Mouse (Mus musculus) spleen, adult 2 months (tissue): ENCODE measurements around the gene Polr2g. TPM values are rescaled to one million over a fixed set of nuclear protein-coding genes. Genes with fewer than 3 reads are reported as not detected.
A peak's percentile ranks its signal among the peaks of the same experiment; 100 is the strongest.

Experiments
- DNase-seq, 2 experiments: peaks; one replicate each; pipeline versions ENCODE4 v3.0.0 to v3.0.0-alpha.2; 2012 to 2021; ENCODE audit warnings: low spot score in 2 of 2, low read depth in 1 of 2
- H3K27ac ChIP-seq: fragments of 200-500 bp; 2 replicates; pipeline ENCODE4 v1.5.1; 2012; ENCODE audit warnings: low read length, inconsistent platforms; ENCODE audit not compliant: insufficient read depth
- H3K27me3 ChIP-seq: fragments of 200-500 bp; 2 replicates; pipeline ENCODE4 v1.6.1; 2012; ENCODE audit warnings: mild to moderate bottlenecking, moderate library complexity, low read length, inconsistent platforms; ENCODE audit not compliant: control insufficient read depth, insufficient read depth
- H3K36me3 ChIP-seq: fragments of 200-500 bp; 2 replicates; pipeline ENCODE4 v1.6.1; 2012; ENCODE audit warnings: mild to moderate bottlenecking, low read length, inconsistent platforms; ENCODE audit not compliant: control insufficient read depth, insufficient read depth
- H3K4me1 ChIP-seq: fragments of 200-500 bp; 2 replicates; pipeline ENCODE4 v1.6.1; 2011; ENCODE audit warnings: inconsistent platforms; ENCODE audit not compliant: control insufficient read depth, insufficient read depth, insufficient read length
- H3K4me3 ChIP-seq: fragments of 200-500 bp; 2 replicates; pipeline ENCODE4 v1.5.1; 2011; ENCODE audit warnings: mild to moderate bottlenecking, inconsistent platforms; ENCODE audit not compliant: insufficient read depth, insufficient read length; ENCODE audit errors: extremely low read depth
- CTCF ChIP-seq: fragments of 200-500 bp; IDR thresholded peaks from 2 replicates; pipeline ENCODE4 v1.5.1; 2011; ENCODE audit warnings: mild to moderate bottlenecking, inconsistent platforms; ENCODE audit not compliant: insufficient read depth, insufficient read length, insufficient replicate concordance; ENCODE audit errors: extremely low read depth
- POLR2A ChIP-seq: fragments of 200-500 bp; IDR thresholded peaks from 2 replicates; pipeline ENCODE4 v1.6.1; 2011; ENCODE audit warnings: low read depth, low read length, inconsistent platforms
- whole genome bisulfite sequencing: fragments of 180-500 bp; shearing (Covaris S2); methylation state at CpG from one replicate; pipeline ENCODE4 v1.1.7; 2018; 5-methylcytosine and 5-hydroxymethylcytosine counted together
- polyA plus RNA-seq: library from polyadenylated mRNA; depleted of rRNA; stranded (reverse); fragments of >200 nt; gene quantifications from 2 replicates; pipeline ENCODE4 v1.2.3, GENCODE M21; 2012; rRNA removed

Gene Polr2g
- polyA plus RNA-seq, 1 experiment = 30.3 TPM

DNA sequence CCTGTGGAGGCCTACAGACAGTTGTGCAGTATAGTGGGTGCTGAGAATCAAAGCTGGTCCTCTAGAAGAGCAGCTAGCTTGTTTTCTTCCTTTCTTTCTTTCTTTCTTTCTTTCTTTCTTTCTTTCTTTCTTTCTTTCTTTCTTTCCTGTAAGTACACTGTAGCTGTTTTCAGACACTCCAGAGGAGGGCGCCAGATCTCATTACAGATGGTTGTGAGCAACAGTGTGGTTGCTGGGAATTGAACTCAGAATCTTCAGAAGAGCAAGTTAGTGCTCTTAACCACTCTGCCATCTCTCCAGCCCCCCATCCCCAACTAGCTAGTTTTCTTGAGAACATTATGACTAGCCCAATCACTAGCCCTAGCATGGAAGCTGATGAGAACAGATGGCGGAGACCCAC, 37.6 kb downstream of the Polr2g start:
- no peak for DNase-seq
- Histone ChIP-seq H3K4me3 (no peak overlapping the region), H3K27ac (no peak overlapping the region), H3K4me1 (peaks cover 9% of the 10 kb centered on the region; the same call in 1 of the 2 replicates), H3K27me3 (no peaks in the 10 kb centered on the region), H3K36me3 (peaks cover 33% of the 10 kb centered on the region)
- 93% methylated on average over 2 of the region's 2 CpGs for WGBS
- TF ChIP-seq POLR2A = no peak
- no peak for TF ChIP-seq CTCF

DNA sequence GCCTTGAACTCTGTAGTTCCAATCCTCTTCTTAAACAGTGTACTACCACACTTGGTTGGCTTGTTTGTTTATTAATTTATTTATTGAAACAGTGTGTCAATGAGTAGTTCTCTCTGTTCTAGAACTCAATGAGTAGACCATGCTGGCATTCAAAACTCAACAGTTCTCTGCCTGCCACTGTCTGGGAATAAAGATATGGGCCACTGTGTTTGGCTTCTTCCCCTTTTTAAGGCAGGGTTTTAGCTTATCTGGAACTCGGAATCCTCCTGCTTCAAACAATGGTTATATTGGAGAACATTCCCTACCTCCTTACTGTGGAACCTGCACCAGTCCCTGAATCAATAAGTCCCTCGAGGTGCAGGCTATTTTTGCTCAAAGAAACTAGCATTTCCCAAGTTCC, 39.5 kb downstream of the Polr2g start:
- no peak overlapping the region for H3K27ac ChIP-seq
- H3K36me3 ChIP-seq = peaks cover 16% of the 10 kb centered on the region
- WGBS = 51% methylated on average over 2 of the region's 2 CpGs
- H3K4me1 ChIP-seq = peaks cover 12% of the 10 kb centered on the region; the same call in 1 of the 2 replicates
- DNase-seq = no peak
- H3K4me3 ChIP-seq = no peak overlapping the region
- H3K27me3 ChIP-seq = no peaks in the 10 kb centered on the region
- TF ChIP-seq CTCF (no peak), POLR2A (no peak)

DNA sequence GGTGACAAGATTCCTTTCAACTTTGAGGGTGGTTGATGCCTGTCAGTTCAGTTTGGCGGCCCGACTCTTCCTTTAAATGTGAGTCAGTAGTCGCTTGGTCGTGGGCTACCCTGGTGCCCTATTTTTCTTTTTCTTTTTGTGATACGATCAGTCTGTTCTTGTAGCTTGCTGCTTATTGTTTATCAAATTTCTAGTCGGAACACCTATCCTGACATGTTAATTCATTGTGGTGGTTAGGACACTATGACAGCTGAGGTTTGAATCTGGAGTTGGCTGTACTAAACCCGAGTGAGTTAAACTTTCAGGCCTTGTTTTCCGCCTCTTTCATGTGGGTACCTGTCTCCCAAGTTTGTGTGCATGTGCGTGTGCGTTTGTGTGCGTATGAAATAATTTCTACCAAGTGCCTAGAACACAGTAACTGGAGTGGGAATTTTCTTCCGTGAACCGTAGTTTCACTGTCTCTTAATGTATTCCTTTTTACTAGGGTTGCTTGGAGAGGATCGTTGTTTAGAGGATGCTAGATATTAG, 40.8 kb downstream of the Polr2g start:
- Histone ChIP-seq H3K27ac (peak overlapping the region; percentile 92), H3K27me3 (no peaks in the 10 kb centered on the region), H3K36me3 (peaks cover 9% of the 10 kb centered on the region), H3K4me1 (peaks cover 12% of the 10 kb centered on the region; the same call in 1 of the 2 replicates), H3K4me3 (peak overlapping the region; percentile 91)
- DNase-seq = no peak
- TF ChIP-seq POLR2A = no peak
- TF ChIP-seq CTCF = no peak
- WGBS = 2% methylated on average over 14 of the region's 14 CpGs

DNA sequence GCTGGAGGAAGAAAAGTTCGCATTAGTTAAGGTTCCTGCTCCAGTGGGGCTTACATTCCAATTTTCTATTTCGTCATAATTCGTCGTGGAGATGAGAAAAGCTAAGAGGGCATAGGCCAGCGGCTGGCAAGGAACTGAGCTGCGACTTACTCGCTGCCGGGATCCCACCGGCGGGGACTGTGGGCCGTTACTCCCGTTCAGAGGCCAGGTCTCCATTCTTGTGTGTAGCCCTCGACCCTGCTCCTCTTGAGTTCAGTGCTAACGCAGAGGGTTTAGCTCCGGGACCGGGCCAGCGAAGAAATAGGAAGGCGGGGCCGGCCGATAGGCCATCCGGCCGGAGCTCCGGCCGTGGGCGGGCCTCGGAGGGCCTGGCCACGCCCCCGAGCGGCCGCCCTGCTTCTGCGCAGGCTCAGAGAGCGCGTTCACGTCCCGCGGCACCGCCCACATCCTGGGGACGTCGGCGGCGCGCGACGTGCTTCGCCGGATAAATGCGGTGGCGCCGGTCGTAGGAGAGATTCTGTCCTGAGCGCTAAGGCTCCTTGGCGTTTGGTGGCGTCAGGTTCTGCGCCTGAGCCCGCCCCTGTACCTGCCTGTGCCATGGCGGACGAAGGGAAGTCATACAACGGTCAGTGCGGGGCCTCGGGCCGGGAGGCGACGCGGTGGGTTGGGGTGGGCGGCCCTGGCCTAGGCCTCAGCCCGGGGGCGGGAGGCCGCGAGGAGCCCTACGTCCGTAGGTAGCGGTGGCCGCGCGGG, 41.6 kb downstream of the Polr2g start, which contains the start of gene Nxf1:
Gene Nxf1, plus strand, starts transcription at position 439 of the 753 bp plus-strand sequence.
- Histone ChIP-seq H3K4me3 (peak within 1 kb of the TSS; percentile 91), H3K4me1 (peaks cover 12% of the 10 kb centered on the region; the same call in 1 of the 2 replicates), H3K27me3 (no peaks in the 10 kb centered on the region), H3K27ac (peak within 1 kb of the TSS; percentile 92), H3K36me3 (peaks cover 4% of the 10 kb centered on the region)
- DNase-seq = peak; percentile 83 to 91
- TF ChIP-seq POLR2A = peak; percentile 95
- no peak for TF ChIP-seq CTCF
- under 1% methylated on average over 75 of the region's 75 CpGs for WGBS

DNA sequence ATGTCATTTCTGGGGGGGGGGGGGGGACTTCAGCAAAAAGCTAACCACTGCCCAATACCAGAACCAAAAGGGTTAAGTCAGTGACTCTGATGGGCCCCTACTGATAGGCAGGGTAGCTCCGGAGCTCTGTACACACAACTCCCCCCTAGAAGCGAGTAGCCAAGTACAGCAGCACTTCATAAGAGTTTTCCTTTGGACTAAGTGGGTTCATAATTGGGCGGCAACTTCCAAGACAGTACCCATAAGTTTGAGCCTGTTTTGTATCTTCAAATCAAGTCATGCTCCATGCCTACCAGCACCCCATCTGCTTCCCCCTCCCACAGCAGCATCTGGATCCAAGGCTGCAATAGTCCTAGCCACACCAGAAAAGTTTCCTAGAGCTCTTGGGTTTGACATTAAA, 42.7 kb downstream of the Polr2g start:
- H3K4me3 ChIP-seq = no peak overlapping the region
- H3K27ac ChIP-seq = no peak overlapping the region
- DNase-seq = no peak
- H3K36me3 ChIP-seq = peaks cover 10% of the 10 kb centered on the region
- TF ChIP-seq POLR2A (no peak), CTCF (no peak)
- no peaks in the 10 kb centered on the region for H3K27me3 ChIP-seq
- 75% methylated on average over 3 of the region's 3 CpGs for WGBS
- H3K4me1 ChIP-seq = peaks cover 12% of the 10 kb centered on the region; the same call in 1 of the 2 replicates

DNA sequence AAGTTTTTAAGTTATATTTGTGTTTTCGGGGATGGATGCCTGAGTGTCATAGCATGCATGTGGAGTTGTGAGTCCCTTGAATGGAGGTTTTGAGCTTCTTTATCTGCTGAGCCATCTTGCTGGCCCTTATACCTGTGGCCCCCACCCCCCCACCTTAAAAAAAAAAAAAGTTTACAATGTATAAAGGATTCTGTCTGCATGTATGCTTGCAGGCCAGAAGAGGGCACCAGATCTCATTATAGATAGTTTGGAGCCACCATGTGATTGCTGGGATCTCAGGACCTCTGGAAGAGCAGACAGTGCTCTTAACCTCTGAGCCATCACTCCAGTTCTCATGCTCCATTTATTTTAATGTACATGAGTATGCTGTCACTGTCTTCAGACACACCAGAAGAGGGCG, 51.0 kb downstream of the Polr2g start:
- no peaks in the 10 kb centered on the region for H3K27me3 ChIP-seq
- H3K4me3 ChIP-seq = no peak overlapping the region
- peaks cover 47% of the 10 kb centered on the region for H3K36me3 ChIP-seq
- H3K27ac ChIP-seq = no peak overlapping the region
- WGBS = 84% methylated on average over 2 of the region's 2 CpGs
- DNase-seq = no peak
- TF ChIP-seq POLR2A = no peak
- TF ChIP-seq CTCF = no peak
- H3K4me1 ChIP-seq = 0 out of 2 replicates have a peak, but pooled peaks cover under 1% of the 10 kb centered on the region

DNA sequence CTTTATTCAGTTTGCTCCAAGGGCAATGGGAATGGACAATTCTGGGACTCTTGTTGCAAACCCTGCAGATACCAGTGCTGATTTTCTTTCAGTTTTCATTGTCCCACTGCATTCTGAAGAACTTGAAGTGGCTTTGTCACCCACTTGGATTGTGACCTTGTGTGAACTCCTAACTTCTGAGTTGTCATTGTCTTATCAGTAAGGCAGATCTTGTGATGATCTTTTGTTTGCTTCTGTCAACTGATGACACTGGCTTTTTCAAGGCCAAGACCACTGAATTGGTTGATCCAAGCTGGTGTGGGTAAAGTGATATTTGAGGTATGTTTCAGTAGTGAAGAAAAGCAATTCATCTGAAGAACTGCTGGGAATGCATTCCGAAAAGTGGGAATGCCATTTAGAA, 53.0 kb downstream of the Polr2g start:
- Histone ChIP-seq H3K4me3 (no peak overlapping the region), H3K4me1 (peaks cover 4% of the 10 kb centered on the region; the same call in 1 of the 2 replicates), H3K36me3 (peaks cover 40% of the 10 kb centered on the region), H3K27me3 (no peaks in the 10 kb centered on the region), H3K27ac (no peak overlapping the region)
- no peak for TF ChIP-seq CTCF
- TF ChIP-seq POLR2A = no peak
- DNase-seq = no peak
- WGBS = 93% methylated on average over 1 of the region's 1 CpGs

Other genes with a start within 250 kb of the Polr2g start
- gene Slc22a8, start 207.3 kb downstream of the Polr2g start, polyA plus RNA-seq = 0.06 TPM in 1 of 2 replicates, not detected in the other
- 0.08 TPM in 1 of 2 replicates, not detected in the other for gene Slc22a6, start 180.5 kb downstream of the Polr2g start, polyA plus RNA-seq
- gene Chrm1, start 134.8 kb downstream of the Polr2g start, polyA plus RNA-seq = 0.05 and 0.07 TPM in 2 replicates
- 122 and 129 TPM in 2 replicates for gene Slc3a2, start 75.2 kb downstream of the Polr2g start, polyA plus RNA-seq
- 26.2 and 30.2 TPM in 2 replicates for gene Wdr74, start 62.8 kb downstream of the Polr2g start, polyA plus RNA-seq
- gene 1700092M07Rik, start 57.9 kb downstream of the Polr2g start, polyA plus RNA-seq = not detected in 2 replicates
- gene Stx5a, start 57.2 kb downstream of the Polr2g start, polyA plus RNA-seq = 52.8 and 53.0 TPM in 2 replicates
- 80.2 and 104 TPM in 2 replicates for gene Nxf1, start 41.5 kb downstream of the Polr2g start, polyA plus RNA-seq
- gene Tmem223, start 27.6 kb downstream of the Polr2g start, polyA plus RNA-seq = 86.1 and 135 TPM in 2 replicates
- 87.9 and 117 TPM in 2 replicates for gene Tmem179b, start 24.1 kb downstream of the Polr2g start, polyA plus RNA-seq
- gene Taf6l, start 12.2 kb downstream of the Polr2g start, polyA plus RNA-seq = 11.3 and 15.8 TPM in 2 replicates
- 2.4 and 2.5 TPM in 2 replicates for gene Zbtb3, start 4.0 kb upstream of the Polr2g start, polyA plus RNA-seq
- gene Ttc9c, start 20.8 kb upstream of the Polr2g start, polyA plus RNA-seq = 13.2 and 14.2 TPM in 2 replicates
- gene Hnrnpul2, start 21.4 kb upstream of the Polr2g start, polyA plus RNA-seq = 22.0 and 25.4 TPM in 2 replicates
- gene AC129217.1, start 31.2 kb upstream of the Polr2g start, polyA plus RNA-seq = not detected in 2 replicates
- gene Bscl2, start 38.9 kb upstream of the Polr2g start, polyA plus RNA-seq = 91.7 and 116 TPM in 2 replicates
- gene Gng3, start 40.6 kb upstream of the Polr2g start, polyA plus RNA-seq = 0.05 and 0.09 TPM in 2 replicates
- gene Lrrn4cl, start 52.2 kb upstream of the Polr2g start, polyA plus RNA-seq = 0.23 and 0.27 TPM in 2 replicates
- 57.9 and 80.6 TPM in 2 replicates for gene Ubxn1, start 72.9 kb upstream of the Polr2g start, polyA plus RNA-seq
- gene Uqcc3, start 82.3 kb upstream of the Polr2g start, polyA plus RNA-seq = 20.8 and 27.9 TPM in 2 replicates
- 0.94 and 1.4 TPM in 2 replicates for gene Lbhd1, start 85.2 kb upstream of the Polr2g start, polyA plus RNA-seq
- not detected in 2 replicates for gene Gm49403, start 85.4 kb upstream of the Polr2g start, polyA plus RNA-seq
- gene 1810009A15Rik, start 90.3 kb upstream of the Polr2g start, polyA plus RNA-seq = 11.5 and 15.2 TPM in 2 replicates
- 1.2 TPM in 1 of 2 replicates, not detected in the other for gene Gm49416, start 90.3 kb upstream of the Polr2g start, polyA plus RNA-seq
- gene Ints5, start 94.4 kb upstream of the Polr2g start, polyA plus RNA-seq = 21.2 and 27.5 TPM in 2 replicates
- gene Ganab, start 99.5 kb upstream of the Polr2g start, polyA plus RNA-seq = 85.2 and 86.9 TPM in 2 replicates
- 86.0 and 93.4 TPM in 2 replicates for gene B3gat3, start 121.8 kb upstream of the Polr2g start, polyA plus RNA-seq
- 10.0 and 11.9 TPM in 2 replicates for gene Rom1, start 130.8 kb upstream of the Polr2g start, polyA plus RNA-seq
- gene Eml3, start 131.0 kb upstream of the Polr2g start, polyA plus RNA-seq = 72.3 and 77.7 TPM in 2 replicates
- gene Mta2, start 143.3 kb upstream of the Polr2g start, polyA plus RNA-seq = 35.0 and 37.7 TPM in 2 replicates
- gene Tut1, start 155.3 kb upstream of the Polr2g start, polyA plus RNA-seq = 18.3 and 22.3 TPM in 2 replicates
- gene Eef1g, start 168.5 kb upstream of the Polr2g start, polyA plus RNA-seq = 206 and 242 TPM in 2 replicates
- gene Ahnak, start 190.7 kb upstream of the Polr2g start, polyA plus RNA-seq = 6.9 and 8.0 TPM in 2 replicates